Mouse (Mus musculus) layer of hippocampus, postnatal 14 days (tissue): ENCODE data around the gene Prkaa1. TPM values are rescaled to one million over a fixed set of nuclear protein-coding genes. Genes with fewer than 3 reads are reported as not detected.
"Not testable (repeated sequence)": the region's sequence is repeated elsewhere in the genome, so short reads cannot be mapped to it uniquely, and the experiment has no call there.

Experiments used
- DNase-seq, 2 experiments: peaks; one replicate each; pipeline ENCODE4 v3.0.0; 2021 to 2022; ENCODE audit warnings: low spot score in 2 of 2, mixed read lengths in 1 of 2
- total RNA-seq, 2 experiments: library from RNA; stranded (reverse); gene quantifications; 2 replicates each; pipeline ENCODE4 v1.2.3; 2021

Gene Prkaa1
- total RNA-seq, 2 experiments from 2014 or later, result 19.2 to 20.8 TPM

- DNase-seq, result no peak
Measured at GRCm38 (mm10) chr15:5128176-5128940, 15.3 kb upstream of the Prkaa1 start.

- no peak for DNase-seq
Measured at GRCm38 (mm10) chr15:5129111-5129805, 14.4 kb upstream of the Prkaa1 start.

GRCm38 (mm10) chr15:5130887-5131668 lies 12.6 kb upstream of the Prkaa1 start:
- not testable (repeated sequence) for DNase-seq

GRCm38 (mm10) chr15:5133301-5133700 lies 10.4 kb upstream of the Prkaa1 start:
- no peak for DNase-seq

GRCm38 (mm10) chr15:5134179-5134578 lies 9.5 kb upstream of the Prkaa1 start:
- no peak for DNase-seq

GRCm38 (mm10) chr15:5134945-5135483 lies 8.6 kb upstream of the Prkaa1 start:
- DNase-seq, result no peak

- no peak for DNase-seq
Measured at GRCm38 (mm10) chr15:5138021-5138856, 5.4 kb upstream of the Prkaa1 start.

- DNase-seq, result no peak
Measured at GRCm38 (mm10) chr15:5139366-5139765, 4.3 kb upstream of the Prkaa1 start.

- DNase-seq, result no peak
Measured at GRCm38 (mm10) chr15:5139863-5140262, 3.8 kb upstream of the Prkaa1 start.

- DNase-seq, result no peak
Measured at GRCm38 (mm10) chr15:5140357-5140756, 3.3 kb upstream of the Prkaa1 start.

GRCm38 (mm10) chr15:5142047-5142446 lies 1.6 kb upstream of the Prkaa1 start:
- no peak for DNase-seq

- DNase-seq, result no peak
Measured at GRCm38 (mm10) chr15:5142714-5143113, 947 bp upstream of the Prkaa1 start.

- DNase-seq, result peak; percentile 69 to 79
Measured at GRCm38 (mm10) chr15:5144021-5144778, 539 bp downstream of the Prkaa1 start.

GRCm38 (mm10) chr15:5145196-5145945 lies 1.7 kb downstream of the Prkaa1 start:
- no peak for DNase-seq

- DNase-seq, result no peak
Measured at GRCm38 (mm10) chr15:5149187-5149586, 5.5 kb downstream of the Prkaa1 start.

GRCm38 (mm10) chr15:5152171-5152570 lies 8.5 kb downstream of the Prkaa1 start:
- DNase-seq, result no peak

- no peak for DNase-seq
Measured at GRCm38 (mm10) chr15:5154621-5155020, 11.0 kb downstream of the Prkaa1 start.

- DNase-seq, result no peak
Measured at GRCm38 (mm10) chr15:5155093-5155492, 11.4 kb downstream of the Prkaa1 start.

- DNase-seq, result no peak
Measured at GRCm38 (mm10) chr15:5156355-5156754, 12.7 kb downstream of the Prkaa1 start.
